Mouse (Mus musculus): ENCODE measurements around the gene Zbtb3.

Zbtb3 gene

DNA sequence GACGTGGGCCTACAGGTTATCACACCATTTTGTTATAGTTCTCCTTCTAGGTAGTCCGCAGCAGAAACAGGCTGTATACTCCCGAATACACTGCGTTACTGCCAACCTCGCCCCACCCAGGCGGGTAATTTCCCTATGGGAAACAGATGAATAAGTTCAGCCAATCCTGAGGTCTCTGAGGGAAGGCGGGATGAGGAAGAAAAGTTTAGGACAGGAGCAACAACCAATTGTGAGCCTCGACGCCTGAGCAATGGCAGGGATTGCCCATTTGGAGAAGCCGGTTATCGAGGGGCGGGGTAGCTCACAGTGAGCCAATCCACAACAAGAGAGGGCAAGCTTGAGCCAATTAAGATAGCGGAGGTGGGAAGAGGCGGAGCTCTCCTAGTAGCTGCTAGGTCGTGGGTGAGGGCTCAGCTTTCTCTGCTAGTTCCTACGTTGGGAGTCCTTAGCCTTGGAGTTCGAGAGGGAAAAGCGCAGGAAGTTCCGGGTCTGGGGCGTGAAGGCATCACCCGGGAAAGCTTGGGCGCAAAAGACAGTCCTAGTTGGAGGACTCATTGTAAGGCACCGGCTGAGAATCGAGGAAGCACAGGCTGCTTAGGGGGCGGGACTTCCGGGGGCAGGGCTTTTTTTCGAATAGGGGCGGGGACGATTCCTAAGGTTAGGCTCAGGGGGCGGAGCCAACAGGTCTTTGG, at the start of gene Zbtb3:
Gene Zbtb3 (plus strand): TSS at position 426 of the 692 bp plus-strand sequence.
- DNase-seq = peak; percentile 97

DNA sequence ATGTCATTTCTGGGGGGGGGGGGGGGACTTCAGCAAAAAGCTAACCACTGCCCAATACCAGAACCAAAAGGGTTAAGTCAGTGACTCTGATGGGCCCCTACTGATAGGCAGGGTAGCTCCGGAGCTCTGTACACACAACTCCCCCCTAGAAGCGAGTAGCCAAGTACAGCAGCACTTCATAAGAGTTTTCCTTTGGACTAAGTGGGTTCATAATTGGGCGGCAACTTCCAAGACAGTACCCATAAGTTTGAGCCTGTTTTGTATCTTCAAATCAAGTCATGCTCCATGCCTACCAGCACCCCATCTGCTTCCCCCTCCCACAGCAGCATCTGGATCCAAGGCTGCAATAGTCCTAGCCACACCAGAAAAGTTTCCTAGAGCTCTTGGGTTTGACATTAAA, 46.7 kb upstream of the Zbtb3 start:
- no peak for DNase-seq

DNA sequence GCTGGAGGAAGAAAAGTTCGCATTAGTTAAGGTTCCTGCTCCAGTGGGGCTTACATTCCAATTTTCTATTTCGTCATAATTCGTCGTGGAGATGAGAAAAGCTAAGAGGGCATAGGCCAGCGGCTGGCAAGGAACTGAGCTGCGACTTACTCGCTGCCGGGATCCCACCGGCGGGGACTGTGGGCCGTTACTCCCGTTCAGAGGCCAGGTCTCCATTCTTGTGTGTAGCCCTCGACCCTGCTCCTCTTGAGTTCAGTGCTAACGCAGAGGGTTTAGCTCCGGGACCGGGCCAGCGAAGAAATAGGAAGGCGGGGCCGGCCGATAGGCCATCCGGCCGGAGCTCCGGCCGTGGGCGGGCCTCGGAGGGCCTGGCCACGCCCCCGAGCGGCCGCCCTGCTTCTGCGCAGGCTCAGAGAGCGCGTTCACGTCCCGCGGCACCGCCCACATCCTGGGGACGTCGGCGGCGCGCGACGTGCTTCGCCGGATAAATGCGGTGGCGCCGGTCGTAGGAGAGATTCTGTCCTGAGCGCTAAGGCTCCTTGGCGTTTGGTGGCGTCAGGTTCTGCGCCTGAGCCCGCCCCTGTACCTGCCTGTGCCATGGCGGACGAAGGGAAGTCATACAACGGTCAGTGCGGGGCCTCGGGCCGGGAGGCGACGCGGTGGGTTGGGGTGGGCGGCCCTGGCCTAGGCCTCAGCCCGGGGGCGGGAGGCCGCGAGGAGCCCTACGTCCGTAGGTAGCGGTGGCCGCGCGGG, 45.5 kb upstream of the Zbtb3 start, which contains the start of gene Nxf1:
Gene Nxf1 (plus strand): TSS at position 439 of the 753 bp plus-strand sequence.
- peak; percentile 97 for DNase-seq

DNA sequence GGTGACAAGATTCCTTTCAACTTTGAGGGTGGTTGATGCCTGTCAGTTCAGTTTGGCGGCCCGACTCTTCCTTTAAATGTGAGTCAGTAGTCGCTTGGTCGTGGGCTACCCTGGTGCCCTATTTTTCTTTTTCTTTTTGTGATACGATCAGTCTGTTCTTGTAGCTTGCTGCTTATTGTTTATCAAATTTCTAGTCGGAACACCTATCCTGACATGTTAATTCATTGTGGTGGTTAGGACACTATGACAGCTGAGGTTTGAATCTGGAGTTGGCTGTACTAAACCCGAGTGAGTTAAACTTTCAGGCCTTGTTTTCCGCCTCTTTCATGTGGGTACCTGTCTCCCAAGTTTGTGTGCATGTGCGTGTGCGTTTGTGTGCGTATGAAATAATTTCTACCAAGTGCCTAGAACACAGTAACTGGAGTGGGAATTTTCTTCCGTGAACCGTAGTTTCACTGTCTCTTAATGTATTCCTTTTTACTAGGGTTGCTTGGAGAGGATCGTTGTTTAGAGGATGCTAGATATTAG, 44.8 kb upstream of the Zbtb3 start:
- DNase-seq = no peak

DNA sequence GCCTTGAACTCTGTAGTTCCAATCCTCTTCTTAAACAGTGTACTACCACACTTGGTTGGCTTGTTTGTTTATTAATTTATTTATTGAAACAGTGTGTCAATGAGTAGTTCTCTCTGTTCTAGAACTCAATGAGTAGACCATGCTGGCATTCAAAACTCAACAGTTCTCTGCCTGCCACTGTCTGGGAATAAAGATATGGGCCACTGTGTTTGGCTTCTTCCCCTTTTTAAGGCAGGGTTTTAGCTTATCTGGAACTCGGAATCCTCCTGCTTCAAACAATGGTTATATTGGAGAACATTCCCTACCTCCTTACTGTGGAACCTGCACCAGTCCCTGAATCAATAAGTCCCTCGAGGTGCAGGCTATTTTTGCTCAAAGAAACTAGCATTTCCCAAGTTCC, 43.5 kb upstream of the Zbtb3 start:
- no peak for DNase-seq

DNA sequence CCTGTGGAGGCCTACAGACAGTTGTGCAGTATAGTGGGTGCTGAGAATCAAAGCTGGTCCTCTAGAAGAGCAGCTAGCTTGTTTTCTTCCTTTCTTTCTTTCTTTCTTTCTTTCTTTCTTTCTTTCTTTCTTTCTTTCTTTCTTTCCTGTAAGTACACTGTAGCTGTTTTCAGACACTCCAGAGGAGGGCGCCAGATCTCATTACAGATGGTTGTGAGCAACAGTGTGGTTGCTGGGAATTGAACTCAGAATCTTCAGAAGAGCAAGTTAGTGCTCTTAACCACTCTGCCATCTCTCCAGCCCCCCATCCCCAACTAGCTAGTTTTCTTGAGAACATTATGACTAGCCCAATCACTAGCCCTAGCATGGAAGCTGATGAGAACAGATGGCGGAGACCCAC, 41.6 kb upstream of the Zbtb3 start:
- DNase-seq = no peak

DNA sequence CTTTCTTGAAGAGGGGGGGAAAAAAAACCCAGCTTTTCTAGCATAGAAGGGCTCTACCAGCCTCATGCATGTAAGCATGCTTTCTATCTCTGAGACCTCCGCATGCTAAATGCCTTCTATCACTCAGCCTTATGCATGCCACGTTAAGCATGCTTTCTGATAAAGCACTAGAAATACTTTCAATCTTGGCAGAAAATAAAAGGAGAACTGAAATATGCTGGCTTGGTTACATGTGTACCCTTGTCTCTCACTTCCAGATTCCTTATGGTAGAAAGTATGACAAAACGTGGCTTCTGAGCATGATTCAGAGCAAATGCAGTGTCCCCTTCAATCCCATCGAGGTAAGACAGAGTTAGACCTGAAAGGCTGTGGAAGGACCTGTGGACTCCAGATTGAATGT, 39.1 kb upstream of the Zbtb3 start:
- no peak for DNase-seq

DNA sequence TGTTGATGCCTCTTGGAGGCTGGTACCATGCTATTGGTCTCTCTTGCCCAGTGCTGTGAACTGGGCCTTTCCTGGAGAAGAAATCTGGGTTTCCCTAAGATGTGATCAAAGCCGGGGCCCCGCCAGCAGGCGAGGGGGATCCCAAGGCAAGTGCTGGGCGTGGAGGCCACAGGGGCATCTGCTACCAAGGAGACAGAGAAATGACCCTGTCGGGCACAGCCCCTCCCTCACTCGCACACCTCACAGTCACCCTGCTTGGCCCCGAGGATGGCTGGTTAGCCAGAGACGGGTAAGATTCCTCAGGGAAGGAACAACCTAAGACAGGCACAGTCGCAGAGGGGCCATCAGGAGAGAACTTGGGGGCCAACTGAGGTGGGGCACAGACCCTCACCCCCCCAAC, 36.8 kb upstream of the Zbtb3 start:
- DNase-seq = no peak

DNA sequence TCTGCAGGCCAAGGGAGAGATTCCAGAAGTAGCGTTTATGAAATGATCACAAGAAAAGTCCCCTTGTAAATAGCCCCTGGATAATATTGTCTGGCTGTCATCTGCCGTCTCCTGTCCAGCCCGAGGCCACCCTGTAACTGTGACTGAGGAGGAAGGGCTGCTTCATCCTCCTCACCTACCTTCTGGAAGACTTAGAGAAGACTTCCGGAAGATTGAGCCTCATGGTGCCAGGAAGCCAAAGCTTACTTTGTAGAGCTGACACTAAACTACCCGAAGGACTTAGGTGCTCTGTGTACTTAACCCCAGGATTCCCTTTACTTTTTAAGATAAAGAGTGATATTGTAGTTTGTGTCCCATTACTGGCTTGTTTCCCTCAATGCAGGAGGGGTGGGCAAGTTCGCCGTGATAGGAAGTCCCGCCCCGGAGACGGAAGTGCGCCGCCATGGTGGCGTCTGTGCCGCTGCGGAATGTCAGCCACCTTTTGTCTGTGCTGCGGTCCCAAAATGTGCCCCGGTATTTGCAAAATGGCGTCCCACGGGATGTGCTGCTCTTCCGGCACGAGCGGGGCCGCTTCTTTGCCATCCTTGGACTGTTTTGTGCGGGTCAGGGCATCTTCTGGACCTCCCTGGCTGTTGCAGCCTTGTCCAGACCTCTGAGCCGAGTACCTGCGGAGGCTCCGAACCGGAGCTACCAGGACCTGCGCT, 31.6 kb upstream of the Zbtb3 start, which contains the start of gene Tmem223:
Gene Tmem223 (plus strand): TSS at position 430 of the 704 bp plus-strand sequence.
- DNase-seq = peak; percentile 89

DNA sequence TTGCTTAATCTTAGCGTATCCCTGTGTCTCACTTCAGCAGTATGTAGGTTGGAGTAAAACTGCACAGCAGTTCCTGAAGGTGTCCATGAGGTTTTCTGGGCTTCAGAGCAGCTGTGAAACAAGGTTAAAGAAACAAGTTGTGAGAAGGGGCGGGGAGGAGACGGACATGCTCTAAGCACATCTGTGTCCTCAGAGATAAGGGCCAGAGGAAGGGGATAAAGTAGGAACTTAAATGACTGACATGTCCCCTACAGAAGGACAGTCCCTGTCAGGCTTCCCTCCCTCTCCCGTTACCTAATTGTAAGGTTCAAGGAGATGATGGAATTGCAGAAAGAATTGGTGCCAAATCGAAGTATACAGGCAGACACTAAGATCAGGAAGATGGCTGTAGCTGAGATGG, 29.4 kb upstream of the Zbtb3 start:
- DNase-seq = no peak

DNA sequence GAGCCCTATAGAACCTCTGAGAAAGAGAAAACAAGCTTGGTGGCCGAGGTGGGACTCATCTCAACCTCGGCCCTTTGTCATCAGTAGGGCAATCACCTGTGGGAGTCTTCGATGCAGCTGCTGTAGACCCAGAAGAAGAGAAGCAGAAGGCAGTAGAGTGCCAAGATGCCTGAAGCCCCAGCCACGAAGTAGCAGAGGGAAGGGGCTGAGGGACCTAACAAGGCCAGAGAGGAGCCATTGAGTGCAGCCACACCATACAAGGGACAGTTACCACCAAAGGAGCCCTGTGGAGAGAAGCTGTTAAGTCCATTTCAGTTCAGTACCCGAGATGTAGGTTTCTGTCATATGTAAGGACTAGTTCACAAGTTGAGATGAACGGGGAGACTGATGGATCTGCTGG, 28.9 kb upstream of the Zbtb3 start:
- DNase-seq = no peak

DNA sequence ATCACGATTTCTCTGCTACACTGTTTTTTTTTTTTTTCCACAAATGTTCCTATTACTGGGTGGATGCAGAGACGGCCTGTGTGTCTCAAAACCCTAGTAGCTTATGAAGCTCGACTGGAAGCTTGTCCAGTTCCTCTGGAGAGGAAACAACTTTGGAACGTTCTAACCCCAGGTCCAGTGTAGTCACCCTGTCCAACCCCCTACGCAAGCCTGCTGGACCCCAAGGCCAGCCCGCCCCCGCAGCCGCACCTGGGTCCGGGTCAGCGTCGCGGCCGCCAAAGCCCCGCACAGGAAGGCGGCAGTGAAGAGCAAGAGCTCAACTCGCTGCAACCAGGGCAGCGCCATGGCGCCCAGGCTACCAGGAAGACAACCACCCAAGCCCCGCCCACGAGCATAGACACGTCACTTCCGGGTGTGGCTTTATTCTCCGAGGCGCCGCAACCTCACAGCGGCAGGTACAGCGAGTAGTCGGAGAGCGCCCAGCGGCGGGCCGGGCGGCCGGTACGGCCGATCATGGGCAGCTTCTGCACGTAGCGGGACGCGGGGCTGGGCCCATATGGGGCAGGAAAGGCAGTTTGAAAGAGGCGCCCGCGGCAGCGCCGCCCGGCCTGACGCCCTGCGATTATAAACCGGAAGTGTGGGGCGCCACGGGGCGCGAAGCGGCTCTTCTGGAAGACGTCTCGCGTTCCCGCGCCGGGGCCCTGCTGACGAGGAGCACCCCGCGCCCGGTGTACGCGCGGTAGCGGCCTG, 28.1 kb upstream of the Zbtb3 start, which contains the start of gene Tmem179b:
Gene Tmem179b (minus strand): TSS at position 382 of the 750 bp plus-strand sequence.
- peak; percentile 96 for DNase-seq

DNA sequence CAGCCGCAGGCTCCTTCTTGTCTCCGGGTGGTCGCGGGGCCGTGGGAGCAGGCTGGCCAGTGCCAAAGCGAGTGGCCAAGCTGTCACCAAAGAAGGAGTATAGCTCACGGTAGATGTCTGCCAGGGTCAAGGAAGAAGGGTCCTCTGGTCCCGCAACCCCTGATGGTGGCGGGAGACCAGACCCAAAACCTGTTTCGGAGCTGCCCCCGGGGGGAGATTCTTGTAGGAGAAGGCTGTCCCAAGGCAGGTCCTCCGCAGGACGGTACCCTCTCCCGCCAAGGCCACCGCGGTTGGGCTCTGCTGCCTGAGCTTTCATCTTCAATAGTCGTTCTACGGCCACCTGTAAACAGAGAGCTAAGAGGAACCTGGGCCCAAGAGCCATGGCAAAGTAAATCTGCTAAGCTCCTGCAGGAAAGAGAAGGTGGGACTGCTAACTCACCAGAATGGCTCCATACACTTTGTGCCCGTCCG, 27.4 kb upstream of the Zbtb3 start:
- DNase-seq = no peak

DNA sequence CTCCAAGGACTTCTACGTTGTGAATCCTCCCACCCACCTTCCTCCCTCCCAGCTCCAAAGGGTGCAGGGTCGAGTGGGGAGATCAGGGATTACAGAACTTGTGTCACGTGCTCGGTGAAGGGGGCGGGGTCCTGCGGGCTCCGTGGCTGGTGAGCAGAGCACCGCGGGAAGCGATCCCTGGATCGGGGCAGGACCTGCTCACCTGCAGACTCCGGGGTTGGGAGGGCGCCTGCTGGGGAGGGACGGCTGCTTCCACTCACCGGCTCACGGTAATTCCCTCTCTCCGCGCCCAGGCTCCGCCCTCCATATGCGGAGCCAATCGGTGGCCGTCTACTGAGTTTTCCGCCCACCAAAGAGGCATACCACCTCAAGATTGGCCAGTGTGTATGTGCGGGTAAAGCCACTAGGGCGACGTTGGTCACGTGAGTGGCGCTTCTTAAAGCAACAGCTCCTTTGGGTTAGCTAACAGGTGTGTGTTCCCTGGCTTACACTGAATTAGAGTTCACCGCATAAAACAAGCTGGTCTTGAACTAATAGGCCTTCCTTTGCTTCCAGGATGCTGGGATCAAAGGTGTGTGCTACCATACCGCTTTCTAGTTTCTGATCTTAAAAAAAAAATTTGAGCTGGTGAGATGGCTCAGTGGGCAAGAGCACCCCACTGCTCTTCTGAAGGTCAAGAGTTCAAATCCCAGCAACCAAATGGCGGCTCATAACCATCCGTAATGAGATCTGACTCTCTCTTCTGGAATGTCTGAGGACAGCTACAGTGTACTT, 16.2 kb upstream of the Zbtb3 start, which contains the start of gene Taf6l:
Gene Taf6l (minus strand): TSS at position 410 of the 774 bp plus-strand sequence.
- peak; percentile 96 for DNase-seq

DNA sequence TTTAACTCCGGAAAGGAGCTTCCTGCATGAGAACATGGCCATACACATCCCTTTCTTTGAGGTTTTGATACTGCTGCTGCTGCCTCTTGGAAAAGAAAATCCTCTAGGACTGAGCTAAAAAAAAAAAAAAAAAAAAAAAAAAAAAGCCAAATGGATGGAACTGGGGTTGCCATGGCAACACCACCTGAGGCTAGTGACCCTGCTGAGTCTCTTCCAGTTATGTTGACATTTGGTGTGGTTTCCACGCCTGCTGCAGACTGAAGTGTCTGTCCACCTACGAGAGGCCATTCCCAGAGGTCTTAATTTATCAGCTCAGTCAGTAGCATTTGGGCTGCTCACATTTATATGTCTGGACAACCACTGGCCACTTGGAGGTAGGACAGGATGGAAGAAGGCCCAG, 13.8 kb upstream of the Zbtb3 start:
- no peak for DNase-seq

DNA sequence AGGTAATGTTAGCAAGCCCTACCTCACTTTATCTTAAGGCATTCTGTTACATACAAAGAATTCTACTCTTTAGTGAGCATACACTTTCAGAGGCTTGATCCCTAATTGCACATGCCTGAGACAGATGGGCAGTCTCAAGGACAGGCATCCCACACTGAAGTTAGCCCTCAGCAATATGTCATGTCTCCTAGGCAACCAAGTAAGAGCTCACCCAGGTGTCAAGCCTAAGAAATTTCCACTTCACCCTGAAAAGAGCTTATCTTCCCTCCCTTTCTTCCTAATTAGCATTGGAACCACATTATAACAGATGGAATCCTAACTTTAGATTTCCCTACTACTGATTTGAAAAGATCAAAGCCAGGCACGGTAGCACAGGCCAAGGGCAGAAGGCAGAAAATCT, 13.2 kb upstream of the Zbtb3 start:
- DNase-seq = no peak

DNA sequence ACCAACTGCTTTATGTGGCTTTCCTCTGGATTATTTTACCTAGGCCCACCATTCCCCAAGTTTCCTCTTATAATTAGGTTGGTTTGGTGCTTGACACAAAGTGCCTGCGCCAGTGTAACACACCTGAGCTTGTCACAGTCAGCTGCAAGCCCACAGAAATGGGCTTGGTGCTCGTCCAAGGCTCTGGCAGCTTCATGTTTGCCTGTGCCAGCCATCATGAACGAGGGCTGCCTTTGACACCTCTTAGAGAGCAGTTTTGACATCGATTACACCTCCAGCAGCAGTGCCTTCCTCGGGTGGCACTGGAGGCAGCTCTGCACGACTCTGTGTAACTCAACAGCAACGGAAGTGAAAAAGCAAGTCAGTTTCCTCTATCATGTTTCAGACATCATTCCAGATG, 12.2 kb upstream of the Zbtb3 start:
- DNase-seq = no peak

DNA sequence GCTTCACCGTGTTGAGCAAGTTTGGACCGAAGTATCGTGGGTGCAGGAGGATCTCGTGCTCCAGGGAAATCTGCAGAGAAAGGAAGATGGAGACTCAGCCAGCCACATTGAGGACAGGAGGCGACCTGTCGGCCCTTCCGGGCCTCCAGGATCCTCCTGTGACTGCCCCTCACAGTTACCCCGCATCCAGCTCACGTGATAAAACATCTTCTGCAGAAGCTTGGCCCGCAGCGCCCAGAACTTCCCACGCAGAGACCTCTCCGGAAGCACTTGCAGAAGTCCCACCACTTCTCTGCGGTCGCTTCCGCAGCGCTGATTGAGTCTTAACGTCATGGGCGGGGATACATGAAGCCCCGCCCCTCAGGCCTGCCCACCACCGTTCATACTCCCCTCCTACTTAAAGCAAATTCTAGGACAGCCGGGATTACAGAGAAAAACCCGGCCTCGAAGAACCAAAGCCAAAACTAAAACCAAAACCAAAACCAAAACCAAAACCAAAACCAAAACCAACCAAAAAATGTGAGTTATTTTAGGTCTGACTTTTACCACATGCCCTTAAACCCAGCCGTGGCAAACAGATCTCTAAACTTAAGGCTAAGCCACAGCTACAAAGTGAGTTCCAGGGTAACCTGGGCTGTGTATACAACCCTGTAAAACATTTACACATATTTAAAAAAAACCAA, 4.0 kb upstream of the Zbtb3 start, which contains the start of gene Polr2g:
Gene Polr2g (minus strand): TSS at position 314 of the 683 bp plus-strand sequence.
- peak; percentile 95 for DNase-seq

DNA sequence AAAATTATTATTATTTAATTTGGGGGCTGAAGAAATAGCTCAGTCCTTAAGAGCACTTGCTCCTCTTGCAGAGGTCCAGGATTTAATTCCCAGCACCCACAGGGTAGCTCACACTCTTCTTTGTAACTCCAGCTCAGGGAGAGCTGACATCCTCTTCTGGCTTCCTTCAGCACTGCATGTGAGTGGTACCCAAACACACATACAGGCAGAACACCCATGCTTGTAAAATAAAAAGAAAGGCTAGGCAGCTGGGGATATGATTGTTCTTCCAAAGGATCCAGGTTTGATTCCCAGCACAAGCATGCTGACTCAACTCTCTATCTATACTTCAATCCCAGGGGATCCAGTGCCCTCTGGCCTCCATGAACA, 3.4 kb upstream of the Zbtb3 start:
- no peak for DNase-seq

DNA sequence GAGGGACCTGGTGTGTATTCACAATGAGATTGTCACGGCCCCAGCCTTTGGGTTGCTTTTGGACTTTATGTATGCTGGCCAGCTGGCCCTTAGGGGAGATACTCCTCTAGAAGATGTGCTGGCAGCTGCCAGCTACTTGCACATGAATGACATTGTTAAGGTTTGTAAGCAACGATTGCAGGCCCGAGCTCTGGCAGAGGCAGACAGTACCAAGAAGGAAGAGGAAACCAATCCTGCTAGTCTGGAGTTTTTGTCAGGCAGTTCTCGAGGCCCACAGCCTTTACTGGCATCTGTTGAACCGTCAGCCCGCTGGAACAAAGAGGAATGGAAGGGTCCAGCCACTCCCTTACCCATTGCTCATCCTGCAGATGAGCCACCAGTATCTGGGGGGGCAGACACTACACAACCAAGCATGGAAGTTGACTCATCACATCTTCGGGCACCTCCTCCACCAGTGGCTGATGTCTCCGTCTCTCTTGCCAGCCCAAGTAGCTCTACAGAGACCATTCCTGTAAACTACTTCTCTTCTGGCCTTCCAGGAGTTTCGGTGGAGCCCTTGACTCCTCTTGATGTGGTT, 937 bp downstream of the Zbtb3 start:
- no peak for DNase-seq

All from kidney, postnatal 14 days (tissue).